Mouse (Mus musculus) right cerebral cortex, postnatal 14 days (tissue): ENCODE results near the gene Msi1.
"Not testable (repeated sequence)": the region's sequence is repeated elsewhere in the genome, so short reads cannot be mapped to it uniquely, and the experiment has no call there.

Experiments
- DNase-seq: peaks from one replicate; pipeline ENCODE4 v3.0.0; 2022

Msi1 gene

GRCm38 (mm10) chr5:115491076-115491475 is 61.7 kb downstream of the Msi1 start:
- DNase-seq, result no peak

DNA sequence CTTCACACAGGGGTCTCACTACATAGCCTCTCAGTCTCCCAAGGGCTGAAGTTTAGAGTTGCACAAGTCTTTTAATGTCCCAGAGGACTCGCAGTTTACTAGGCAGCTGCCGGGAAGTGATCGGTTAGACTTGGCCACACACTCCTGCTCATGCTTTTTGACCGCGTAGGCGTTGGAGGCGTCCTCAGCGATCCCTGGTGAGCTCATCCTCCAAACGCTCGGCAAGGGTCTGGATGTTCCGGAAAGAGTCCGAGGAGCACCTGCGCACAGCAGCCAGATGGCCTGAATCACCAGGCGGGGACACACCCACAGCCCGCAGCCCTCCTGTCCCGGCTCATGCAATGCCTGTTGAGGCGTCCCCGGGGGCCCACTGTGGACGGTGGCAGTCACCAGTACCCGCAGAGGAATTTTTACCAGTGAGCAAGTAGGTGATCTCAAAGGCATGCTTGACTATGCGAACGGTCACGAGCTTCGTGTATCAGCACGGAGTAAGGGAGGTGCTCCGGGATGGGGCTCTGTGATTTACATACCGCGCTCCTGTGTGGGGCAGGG is 62.4 kb downstream of the Msi1 start:
- DNase-seq, result no peak

DNA sequence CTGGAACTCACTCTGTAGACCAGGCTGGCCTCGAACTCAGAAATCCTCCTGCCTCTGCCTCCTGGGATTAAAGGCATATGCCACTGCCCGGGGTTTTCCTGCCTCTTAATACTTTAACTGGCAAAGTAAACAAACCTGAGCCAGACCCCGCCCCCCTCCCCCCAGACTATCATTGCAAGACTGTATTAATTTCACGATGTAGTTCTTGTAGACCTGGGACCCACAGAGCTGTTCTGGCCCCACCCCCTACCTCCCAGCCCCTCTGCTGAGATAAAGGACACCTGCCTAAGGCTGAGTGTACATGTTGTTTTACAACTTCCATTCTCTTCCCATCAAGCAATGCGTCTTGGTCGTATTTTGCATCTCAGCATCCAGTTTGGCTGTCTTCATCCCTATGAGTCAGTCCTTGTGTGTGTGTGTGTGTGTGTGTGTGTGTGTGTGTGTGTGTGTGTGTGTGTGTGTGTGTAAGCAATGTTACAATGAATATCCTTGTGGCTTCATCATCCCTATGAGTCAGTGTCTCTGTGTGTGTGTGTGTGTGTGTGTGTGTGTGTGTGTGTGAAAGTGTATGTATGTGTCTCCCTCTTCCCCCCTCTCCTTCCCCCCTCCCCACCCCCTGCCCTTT is 63.4 kb downstream of the Msi1 start:
- DNase-seq, result no peak

- DNase-seq, result no peak
Observed at GRCm38 (mm10) chr5:115493441-115493840, 64.0 kb downstream of the Msi1 start.

DNA sequence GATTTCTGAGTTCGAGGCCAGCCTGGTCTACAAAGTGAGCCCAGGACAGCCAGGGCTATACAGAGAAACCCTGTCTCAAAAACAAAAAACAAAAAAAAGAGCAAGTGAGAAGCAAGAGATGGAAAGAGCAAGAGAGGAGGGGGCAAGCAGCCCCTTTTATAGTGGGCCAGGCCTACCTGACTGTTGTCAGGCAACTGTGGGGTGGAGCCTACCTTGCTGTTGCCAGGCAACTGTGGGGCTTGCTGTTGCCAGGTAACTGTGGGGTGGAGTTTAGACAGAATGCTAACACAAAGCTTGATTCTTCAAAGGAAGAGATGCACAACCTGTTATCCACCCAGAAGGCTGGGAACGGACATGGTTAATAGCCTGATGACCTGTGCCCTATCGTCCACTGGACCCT is 66.2 kb downstream of the Msi1 start:
- DNase-seq, result not testable (repeated sequence)

DNA sequence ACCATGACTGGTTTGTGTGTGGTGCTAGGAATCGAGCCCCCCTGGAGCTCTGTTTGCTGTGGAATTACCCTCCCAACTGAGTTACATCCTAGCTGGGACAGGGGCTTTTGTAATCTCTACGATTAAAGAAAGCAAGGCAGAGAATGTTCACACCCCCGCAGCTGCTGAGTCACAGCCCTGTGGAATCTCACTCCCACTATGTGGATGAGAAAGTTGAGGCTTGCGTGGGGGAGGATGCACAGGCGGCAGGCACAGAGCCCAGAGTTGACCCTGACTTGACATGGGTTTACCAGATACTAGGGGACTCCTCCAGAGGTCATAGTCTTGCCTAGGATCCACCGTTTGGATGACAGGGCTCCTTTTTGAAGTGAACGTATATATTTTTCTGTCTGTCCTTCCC is 67.6 kb downstream of the Msi1 start:
- DNase-seq, result no peak

DNA sequence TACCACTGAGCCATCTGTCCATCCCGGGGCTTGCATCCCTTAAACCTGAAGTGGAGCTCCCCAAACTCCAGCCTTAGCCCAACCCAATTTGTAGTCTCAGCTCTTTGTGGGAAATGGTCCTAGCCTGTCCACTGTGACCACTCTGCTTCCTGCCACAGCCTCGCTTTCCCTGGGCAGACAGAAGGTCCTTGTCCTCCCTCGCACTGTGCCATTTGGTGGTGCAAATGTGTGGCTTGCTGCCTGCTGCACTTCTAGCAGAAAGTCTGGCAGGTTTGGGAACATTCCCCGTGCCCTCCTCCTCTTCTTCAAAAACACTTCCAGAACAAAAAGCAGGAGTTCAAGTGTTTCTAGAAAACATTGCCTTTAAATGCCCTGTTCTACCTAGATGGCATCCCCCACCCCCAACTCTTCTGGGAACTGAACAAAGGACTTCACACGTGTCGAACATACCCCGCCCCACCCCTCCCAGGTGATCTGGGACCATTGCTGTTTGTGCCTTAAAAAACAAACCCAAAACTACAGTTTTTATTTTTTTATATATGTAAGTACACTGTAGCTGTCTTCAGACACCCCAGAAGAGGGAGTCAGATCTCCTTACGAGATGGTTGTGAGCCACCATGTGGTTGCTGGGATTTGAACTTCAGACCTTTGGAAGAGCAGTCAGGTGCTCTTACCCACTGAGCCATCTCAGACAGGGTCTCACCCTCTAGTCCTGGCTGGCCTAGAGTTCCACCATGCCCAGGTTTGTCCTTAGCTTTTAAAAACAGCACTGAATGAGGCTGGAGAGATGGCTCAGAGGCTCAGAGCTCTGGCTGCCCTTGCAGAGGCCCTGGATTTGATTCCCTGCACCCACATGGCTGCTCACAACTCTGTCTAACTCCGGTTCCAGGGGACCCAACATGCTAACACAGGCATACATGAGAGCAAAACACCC is 69.2 kb downstream of the Msi1 start:
- DNase-seq, result no peak

DNA sequence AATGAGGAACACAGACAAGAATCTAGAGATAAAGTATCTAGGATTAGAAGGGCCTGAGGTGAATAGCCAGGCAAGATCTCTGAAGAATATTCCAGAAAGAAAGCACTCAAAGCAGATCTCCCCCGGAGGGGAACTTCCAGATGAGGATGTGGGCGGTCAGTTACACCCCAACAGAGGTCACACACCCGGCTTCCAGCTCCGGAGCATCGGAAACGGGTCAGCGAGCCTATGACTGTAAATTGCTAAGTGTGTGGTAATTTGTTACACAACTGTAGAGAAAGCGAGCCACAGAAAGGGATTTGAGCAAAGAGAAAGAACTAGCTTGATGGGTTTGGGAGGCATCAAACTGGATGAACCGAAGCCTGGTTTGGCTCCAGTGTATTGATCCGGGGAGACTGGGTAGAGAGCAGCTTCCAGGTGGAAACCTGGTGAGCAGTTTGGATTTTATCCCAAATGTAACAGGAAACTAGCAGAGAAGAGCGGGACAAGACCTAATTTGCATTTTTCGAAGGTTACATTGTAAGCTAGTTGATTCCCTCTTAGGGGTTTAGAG is 71.1 kb downstream of the Msi1 start:
- no peak for DNase-seq

DNA sequence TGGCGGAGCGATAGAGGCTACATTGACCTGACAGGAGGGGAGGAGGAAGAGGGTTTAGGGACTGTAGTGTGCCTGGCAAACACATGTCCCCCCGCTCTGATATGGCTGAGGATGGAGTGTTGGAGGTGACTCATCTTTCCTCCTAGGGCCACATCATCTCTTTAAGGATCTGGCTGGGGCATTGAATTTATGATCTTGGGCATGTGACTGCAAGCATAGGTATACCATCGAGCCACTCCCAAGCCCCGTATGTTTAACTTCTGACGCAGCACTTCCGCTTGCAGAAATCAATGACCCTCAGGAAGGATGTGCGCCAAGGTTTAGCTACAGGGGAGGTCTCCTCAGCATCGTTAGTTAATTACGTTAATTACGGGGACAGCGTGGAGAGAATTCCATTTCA is 73.6 kb downstream of the Msi1 start:
- no peak for DNase-seq
